Mouse (Mus musculus): ENCODE results near the gene Gmppa. TPM values are rescaled to one million over a fixed set of nuclear protein-coding genes. Genes with fewer than 3 reads are reported as not detected.

Gmppa gene
- polyA plus RNA-seq, 1 experiment from 2014 or later: 65.2 TPM

DNA sequence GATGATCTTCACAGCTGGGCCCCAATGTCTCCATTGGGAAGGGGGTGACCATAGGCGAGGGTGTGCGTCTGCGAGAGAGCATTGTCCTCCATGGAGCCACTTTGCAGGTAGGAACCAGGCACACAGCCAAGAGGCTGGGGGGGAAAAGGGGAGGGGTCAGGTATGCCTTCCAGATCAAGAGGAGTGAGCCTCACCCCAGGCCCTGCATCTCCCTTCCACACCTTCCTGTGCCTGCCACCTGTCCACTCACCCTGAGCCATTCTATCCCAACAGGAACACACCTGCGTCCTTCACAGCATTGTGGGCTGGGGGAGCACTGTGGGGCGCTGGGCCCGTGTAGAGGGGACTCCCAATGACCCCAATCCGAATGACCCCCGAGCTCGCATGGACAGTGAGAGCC is 6.4 kb downstream of the Gmppa start:
- H3K9me3 ChIP-seq (ENCODE audit: control insufficient read depth, low read length): no peaks in the 10 kb centered on the region
- no peak overlapping the region for H3K9ac ChIP-seq (ENCODE audit: low read depth, low read length)
- H3K27ac ChIP-seq (ENCODE audit: low read depth, low read length): no peak overlapping the region
- no peaks in the 10 kb centered on the region for H3K27me3 ChIP-seq (ENCODE audit: control insufficient read depth, insufficient read depth, low read length)
- H3K4me2 ChIP-seq (replicated peaks; ENCODE audit: low read depth, low read length): no peak overlapping the region
- WGBS: 80% methylated on average over 9 of the region's 9 CpGs
- peaks cover 52% of the 10 kb centered on the region for H3K4me1 ChIP-seq (ENCODE audit: control insufficient read depth, insufficient read depth, low read length)
- no peak overlapping the region for H3K4me3 ChIP-seq (ENCODE audit: low read length)
- H3K36me3 ChIP-seq (ENCODE audit: control insufficient read depth, insufficient read depth, low read length): peaks cover 4% of the 10 kb centered on the region; the same call in 1 of the 2 replicates
- ATAC-seq (ENCODE audit: low FRiP score, low TSS enrichment): no peak

DNA sequence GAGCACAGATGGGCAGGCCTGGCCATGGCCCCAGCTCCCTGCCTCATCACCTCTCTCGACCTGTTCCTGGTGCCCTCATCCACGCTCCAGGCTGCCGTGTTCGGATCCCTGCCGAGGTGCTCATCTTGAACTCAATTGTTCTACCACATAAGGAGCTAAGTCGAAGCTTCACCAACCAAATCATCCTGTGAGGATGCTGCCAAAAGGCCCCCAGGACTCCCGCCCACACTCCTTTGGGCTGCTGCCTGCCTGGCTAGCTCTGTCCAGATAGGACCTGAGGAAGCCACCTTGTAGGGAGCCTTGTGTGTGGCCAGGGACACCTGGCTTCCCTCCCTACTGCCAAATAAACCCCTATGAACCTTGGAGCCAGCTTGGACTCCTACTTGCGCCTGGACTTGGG is 7.1 kb downstream of the Gmppa start:
- WGBS: 52% methylated on average over 8 of the region's 8 CpGs
- no peak for ATAC-seq (ENCODE audit: low FRiP score, low TSS enrichment)
- no peak overlapping the region for H3K4me2 ChIP-seq (replicated peaks; ENCODE audit: low read depth, low read length)
- no peak overlapping the region for H3K9ac ChIP-seq (ENCODE audit: low read depth, low read length)
- H3K27me3 ChIP-seq (ENCODE audit: control insufficient read depth, insufficient read depth, low read length): no peaks in the 10 kb centered on the region
- H3K4me3 ChIP-seq (ENCODE audit: low read length): no peak overlapping the region
- H3K4me1 ChIP-seq (ENCODE audit: control insufficient read depth, insufficient read depth, low read length): peaks cover 57% of the 10 kb centered on the region
- H3K27ac ChIP-seq (ENCODE audit: low read depth, low read length): no peak overlapping the region
- peaks cover 4% of the 10 kb centered on the region; the same call in 1 of the 2 replicates for H3K36me3 ChIP-seq (ENCODE audit: control insufficient read depth, insufficient read depth, low read length)
- no peaks in the 10 kb centered on the region for H3K9me3 ChIP-seq (ENCODE audit: control insufficient read depth, low read length)

DNA sequence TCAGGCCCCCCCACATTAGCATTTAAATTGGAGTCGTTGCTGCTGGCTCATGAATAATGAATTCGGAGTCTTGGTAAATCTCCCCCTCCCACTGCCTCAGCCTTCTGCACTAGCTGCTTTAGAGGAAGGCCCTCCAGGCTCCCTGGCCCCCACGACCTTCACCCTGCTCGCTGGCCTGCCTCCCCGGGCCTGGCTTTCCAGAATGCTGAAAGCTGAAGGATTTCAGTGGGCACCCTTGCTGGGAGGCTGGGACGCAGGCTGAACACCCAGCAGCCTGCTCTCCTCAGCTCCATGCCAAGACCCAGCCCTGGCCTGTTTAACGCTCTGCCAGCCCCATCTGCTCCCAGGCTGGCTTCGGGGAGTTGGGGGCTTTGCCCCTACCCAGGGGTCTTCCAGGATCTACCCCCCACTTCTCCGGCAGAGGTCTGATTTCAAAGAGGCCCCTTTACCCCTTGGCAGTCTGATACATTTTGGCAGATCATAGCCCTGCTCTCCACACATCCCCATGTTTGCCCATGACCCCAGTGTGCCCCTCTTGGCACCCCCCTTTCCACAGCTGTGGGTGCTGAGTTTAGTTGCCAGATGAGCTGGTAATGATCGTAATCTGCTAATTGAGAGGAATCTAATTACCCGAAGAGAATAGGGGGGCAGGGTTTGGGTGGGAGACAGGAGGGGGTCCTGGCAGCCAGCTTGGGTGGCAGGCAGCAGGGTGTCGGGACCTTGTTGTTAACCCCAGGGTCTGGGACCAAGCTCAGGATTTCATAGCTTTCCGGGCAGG is 7.7 kb downstream of the Gmppa start:
- Histone ChIP-seq H3K36me3 (ENCODE audit: control insufficient read depth, insufficient read depth, low read length) (peaks cover 4% of the 10 kb centered on the region; the same call in 1 of the 2 replicates), H3K9ac (ENCODE audit: low read depth, low read length) (no peak overlapping the region), H3K27ac (ENCODE audit: low read depth, low read length) (no peak overlapping the region), H3K4me3 (ENCODE audit: low read length) (no peak overlapping the region), H3K9me3 (ENCODE audit: control insufficient read depth, low read length) (no peaks in the 10 kb centered on the region), H3K27me3 (ENCODE audit: control insufficient read depth, insufficient read depth, low read length) (no peaks in the 10 kb centered on the region), H3K4me2 (replicated peaks; ENCODE audit: low read depth, low read length) (no peak overlapping the region), H3K4me1 (ENCODE audit: control insufficient read depth, insufficient read depth, low read length) (peaks cover 64% of the 10 kb centered on the region)
- WGBS: 23% methylated on average over 13 of the region's 13 CpGs
- no peak for ATAC-seq (ENCODE audit: low FRiP score, low TSS enrichment)

DNA sequence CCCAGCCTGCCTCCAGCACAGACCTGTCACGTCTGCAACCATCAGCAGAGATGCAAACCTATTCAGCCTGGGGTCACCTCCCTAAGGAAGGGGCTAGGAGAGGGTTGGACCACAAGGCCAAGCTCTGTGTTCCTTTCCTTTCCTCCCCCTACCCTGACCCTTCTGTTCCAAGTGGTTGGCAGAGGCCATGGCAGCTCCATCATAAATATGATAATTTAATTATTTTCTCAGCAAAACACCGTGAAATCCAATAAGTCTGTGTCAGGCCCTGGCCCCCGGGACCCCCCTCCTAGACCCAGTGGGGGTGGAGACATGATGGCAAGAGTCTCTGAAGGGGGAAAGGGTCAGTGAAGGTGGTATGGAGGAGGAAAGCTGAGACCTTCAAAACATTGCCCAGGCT is 8.5 kb downstream of the Gmppa start:
- no peak overlapping the region for H3K9ac ChIP-seq (ENCODE audit: low read depth, low read length)
- H3K27me3 ChIP-seq (ENCODE audit: control insufficient read depth, insufficient read depth, low read length): peaks cover 7% of the 10 kb centered on the region; the same call in 1 of the 2 replicates
- H3K4me1 ChIP-seq (ENCODE audit: control insufficient read depth, insufficient read depth, low read length): peaks cover 71% of the 10 kb centered on the region
- H3K9me3 ChIP-seq (ENCODE audit: control insufficient read depth, low read length): no peaks in the 10 kb centered on the region
- H3K27ac ChIP-seq (ENCODE audit: low read depth, low read length): no peak overlapping the region
- 20% methylated on average over 3 of the region's 3 CpGs for WGBS
- no peak overlapping the region for H3K4me2 ChIP-seq (replicated peaks; ENCODE audit: low read depth, low read length)
- ATAC-seq (ENCODE audit: low FRiP score, low TSS enrichment): 0 out of 2 replicates have a peak, but pooled peaks have one; percentile 8
- no peak overlapping the region for H3K4me3 ChIP-seq (ENCODE audit: low read length)
- peaks cover 4% of the 10 kb centered on the region; the same call in 1 of the 2 replicates for H3K36me3 ChIP-seq (ENCODE audit: control insufficient read depth, insufficient read depth, low read length)

DNA sequence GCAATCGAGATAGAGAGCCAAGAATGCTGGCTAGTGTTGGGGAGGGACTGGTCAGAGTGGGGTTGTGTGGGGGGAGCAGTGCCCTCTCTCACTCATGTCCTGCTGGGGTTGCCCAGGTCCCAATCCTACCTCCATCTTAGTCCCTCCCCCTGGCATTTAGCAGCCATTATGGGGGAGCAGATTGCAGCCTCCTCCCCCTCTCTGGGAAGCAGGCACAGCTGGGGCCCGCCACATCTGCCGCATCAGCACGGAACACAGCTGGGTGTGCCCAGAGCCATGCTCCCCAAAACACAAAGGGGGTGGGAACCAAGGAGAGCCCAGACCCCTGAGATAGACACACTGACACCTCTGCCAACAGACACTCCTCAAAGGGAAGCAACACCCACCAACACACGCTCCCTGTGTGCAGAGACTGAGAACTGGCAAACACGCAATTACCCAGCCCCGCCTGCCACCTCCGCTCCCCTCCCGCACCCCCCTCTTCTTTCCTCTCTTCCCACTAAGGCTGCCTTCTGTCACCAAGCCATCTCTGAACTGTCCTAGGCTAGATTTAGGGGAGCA is 9.5 kb downstream of the Gmppa start:
- Histone ChIP-seq H3K9ac (ENCODE audit: low read depth, low read length) (peak overlapping the region; percentile 9; the same call in 1 of the 2 replicates), H3K4me1 (ENCODE audit: control insufficient read depth, insufficient read depth, low read length) (peaks cover 82% of the 10 kb centered on the region), H3K36me3 (ENCODE audit: control insufficient read depth, insufficient read depth, low read length) (peaks cover 4% of the 10 kb centered on the region; the same call in 1 of the 2 replicates), H3K4me3 (ENCODE audit: low read length) (no peak overlapping the region), H3K27me3 (ENCODE audit: control insufficient read depth, insufficient read depth, low read length) (peaks cover 17% of the 10 kb centered on the region), H3K4me2 (replicated peaks; ENCODE audit: low read depth, low read length) (0 out of 2 replicates have a peak overlapping the region, but pooled peaks have one; percentile 37), H3K27ac (ENCODE audit: low read depth, low read length) (no peak overlapping the region), H3K9me3 (ENCODE audit: control insufficient read depth, low read length) (no peaks in the 10 kb centered on the region)
- 12% methylated on average over 9 of the region's 9 CpGs for WGBS
- ATAC-seq (ENCODE audit: low FRiP score, low TSS enrichment): no peak

DNA sequence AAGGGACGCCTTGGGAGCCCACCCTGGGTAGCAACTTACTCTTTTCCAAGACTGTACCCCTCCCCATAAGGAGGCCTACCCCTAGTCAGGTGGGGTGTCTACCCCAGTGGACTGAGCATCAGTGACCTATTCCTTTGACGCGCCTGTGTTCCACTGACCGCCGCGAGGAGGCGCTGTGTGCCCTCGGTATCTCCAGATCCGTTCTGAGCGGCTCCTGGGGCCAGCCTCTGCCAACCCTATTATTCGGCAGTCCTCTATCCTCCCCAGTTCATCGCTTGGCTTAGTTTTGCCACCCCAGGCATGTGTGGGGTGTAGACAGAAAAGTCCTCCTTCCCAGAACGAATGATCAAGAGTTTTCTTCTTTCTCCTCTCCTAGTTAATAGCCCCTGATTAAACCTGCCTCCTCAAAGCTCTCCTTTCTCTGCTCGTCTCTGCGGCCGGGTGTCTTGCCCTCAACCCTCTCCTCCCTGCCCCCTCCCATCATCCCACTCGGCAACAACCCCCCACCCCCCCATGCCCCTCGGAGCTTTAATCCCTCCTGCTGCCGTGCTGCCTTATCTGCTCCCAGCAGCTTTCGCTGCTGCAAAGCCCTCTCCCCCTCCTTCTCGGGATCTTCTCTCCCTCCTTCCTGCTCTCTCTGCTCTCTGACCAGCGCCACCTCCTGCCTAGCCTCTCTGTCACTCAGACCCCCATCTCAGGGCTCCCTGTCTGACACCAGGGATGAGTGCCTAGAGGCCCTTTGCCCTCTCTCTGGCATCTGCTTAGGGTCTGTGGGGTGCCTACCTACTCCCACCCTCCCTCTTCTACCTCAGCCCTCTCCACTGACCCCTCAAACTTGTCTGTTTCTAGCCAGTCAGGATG is 10.3 kb downstream of the Gmppa start:
- Histone ChIP-seq H3K9ac (ENCODE audit: low read depth, low read length) (peak overlapping the region; percentile 31; the same call in 1 of the 2 replicates), H3K4me2 (replicated peaks; ENCODE audit: low read depth, low read length) (peak overlapping the region; percentile 37), H3K4me3 (ENCODE audit: low read length) (0 out of 2 replicates have a peak overlapping the region, but pooled peaks have one; percentile 9), H3K27ac (ENCODE audit: low read depth, low read length) (peak overlapping the region; percentile 81; the same call in 1 of the 2 replicates), H3K36me3 (ENCODE audit: control insufficient read depth, insufficient read depth, low read length) (peaks cover 4% of the 10 kb centered on the region; the same call in 1 of the 2 replicates), H3K4me1 (ENCODE audit: control insufficient read depth, insufficient read depth, low read length) (peaks cover 89% of the 10 kb centered on the region), H3K9me3 (ENCODE audit: control insufficient read depth, low read length) (no peaks in the 10 kb centered on the region), H3K27me3 (ENCODE audit: control insufficient read depth, insufficient read depth, low read length) (peaks cover 24% of the 10 kb centered on the region)
- under 1% methylated on average over 22 of the region's 22 CpGs for WGBS
- ATAC-seq (ENCODE audit: low FRiP score, low TSS enrichment): peak; percentile 17; the same call in 1 of the 2 replicates

DNA sequence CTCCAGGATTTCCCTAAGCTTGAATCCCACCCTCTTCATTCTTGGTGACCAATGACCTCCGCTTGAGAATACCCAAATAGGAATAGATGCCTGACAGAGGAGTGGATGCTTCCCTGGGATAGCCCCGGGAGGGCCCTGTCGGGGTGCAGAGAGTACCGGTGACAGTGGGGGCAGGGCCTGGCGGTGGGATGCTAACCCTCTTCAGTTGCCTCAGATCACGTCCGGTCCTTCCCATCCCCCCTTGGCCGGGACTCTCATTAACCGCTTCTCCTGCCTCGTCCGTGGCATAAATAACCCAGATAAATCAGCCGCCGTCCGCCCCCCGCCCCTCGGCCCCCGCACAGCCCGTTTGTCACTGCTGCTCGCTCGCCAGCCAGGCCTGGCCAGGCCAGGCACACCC is 10.9 kb downstream of the Gmppa start:
- Histone ChIP-seq H3K9ac (ENCODE audit: low read depth, low read length) (peak overlapping the region; percentile 31; the same call in 1 of the 2 replicates), H3K4me2 (replicated peaks; ENCODE audit: low read depth, low read length) (peak overlapping the region; percentile 37)

DNA sequence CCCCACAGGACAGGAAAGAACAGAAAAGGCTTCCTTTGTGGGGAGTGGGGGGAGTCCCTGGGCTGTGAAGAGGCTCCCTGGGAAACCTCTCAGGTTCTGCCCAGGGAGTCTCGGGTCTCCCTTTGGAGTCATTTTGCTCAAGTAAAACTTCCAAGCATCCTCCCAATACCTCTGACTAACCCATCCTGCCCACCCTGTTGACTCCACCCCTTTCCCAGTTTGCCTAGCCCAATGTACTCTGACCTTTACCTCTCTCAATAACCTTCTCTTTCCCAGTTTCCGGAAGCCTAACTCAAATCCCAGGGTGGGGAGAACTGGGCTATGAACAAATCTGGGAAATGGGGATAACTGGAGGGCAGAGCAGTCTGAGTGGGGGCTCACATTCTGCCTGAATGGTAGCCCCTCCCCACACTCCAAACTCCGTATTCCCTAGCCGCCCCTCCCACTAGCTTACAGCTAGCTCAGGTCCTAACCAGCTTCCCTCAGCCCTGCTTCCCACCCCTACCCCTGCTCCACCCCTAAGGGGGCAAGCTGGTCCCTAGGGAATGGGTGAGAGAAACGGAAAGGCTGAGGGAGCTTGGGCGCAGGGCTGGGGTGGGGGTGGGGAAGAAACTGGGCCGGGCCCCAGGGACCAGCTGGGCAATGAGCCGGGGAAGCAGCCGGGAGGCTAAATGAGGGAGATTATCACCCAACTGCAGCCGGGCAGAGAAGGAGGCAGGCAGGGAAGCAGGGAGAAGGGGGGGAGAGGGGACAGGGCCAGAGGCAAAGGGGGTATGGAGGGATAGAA is 11.7 kb downstream of the Gmppa start:
- ATAC-seq (ENCODE audit: low FRiP score, low TSS enrichment): peak; percentile 5; the same call in 1 of the 2 replicates
- Histone ChIP-seq H3K4me1 (ENCODE audit: control insufficient read depth, insufficient read depth, low read length) (peaks cover 89% of the 10 kb centered on the region), H3K27ac (ENCODE audit: low read depth, low read length) (peak overlapping the region; percentile 81), H3K36me3 (ENCODE audit: control insufficient read depth, insufficient read depth, low read length) (no peaks in the 10 kb centered on the region), H3K27me3 (ENCODE audit: control insufficient read depth, insufficient read depth, low read length) (peaks cover 33% of the 10 kb centered on the region), H3K4me3 (ENCODE audit: low read length) (peak overlapping the region; percentile 3; the same call in 1 of the 2 replicates), H3K4me2 (replicated peaks; ENCODE audit: low read depth, low read length) (peak overlapping the region; percentile 37), H3K9me3 (ENCODE audit: control insufficient read depth, low read length) (no peaks in the 10 kb centered on the region), H3K9ac (ENCODE audit: low read depth, low read length) (peak overlapping the region; percentile 8; the same call in 1 of the 2 replicates)
- WGBS: 3% methylated on average over 10 of the region's 10 CpGs

More for the DNA sequence above, 10.9 kb downstream of the Gmppa start:
- H3K4me3 ChIP-seq (ENCODE audit: low read length): no peak overlapping the region; the same call in 1 of the 2 replicates
- under 1% methylated on average over 20 of the region's 20 CpGs for WGBS
- H3K27me3 ChIP-seq (ENCODE audit: control insufficient read depth, insufficient read depth, low read length): peaks cover 30% of the 10 kb centered on the region
- no peaks in the 10 kb centered on the region for H3K9me3 ChIP-seq (ENCODE audit: control insufficient read depth, low read length)
- peak; percentile 34 for ATAC-seq (ENCODE audit: low FRiP score, low TSS enrichment)
- peak overlapping the region; percentile 81; the same call in 1 of the 2 replicates for H3K27ac ChIP-seq (ENCODE audit: low read depth, low read length)
- peaks cover 92% of the 10 kb centered on the region for H3K4me1 ChIP-seq (ENCODE audit: control insufficient read depth, insufficient read depth, low read length)
- 0 out of 2 replicates have a peak, but pooled peaks cover 3% of the 10 kb centered on the region for H3K36me3 ChIP-seq (ENCODE audit: control insufficient read depth, insufficient read depth, low read length)

All from kidney, embryonic 14.5 days (tissue).